Mouse (Mus musculus) bone marrow macrophage, adult 2 months (primary cell): ENCODE results near the gene Eva1b.

Experiments
- CTCF ChIP-seq: IDR thresholded peaks from 2 replicates; pipeline ENCODE4 v1.5.1; 2012; ENCODE audit warnings: low read depth, mild to moderate bottlenecking, low read length, moderate library complexity
- POLR2A ChIP-seq: IDR thresholded peaks from 2 replicates; pipeline ENCODE4 v1.6.1; 2012; ENCODE audit warnings: mild to moderate bottlenecking, low read depth, low read length, borderline replicate concordance

DNA sequence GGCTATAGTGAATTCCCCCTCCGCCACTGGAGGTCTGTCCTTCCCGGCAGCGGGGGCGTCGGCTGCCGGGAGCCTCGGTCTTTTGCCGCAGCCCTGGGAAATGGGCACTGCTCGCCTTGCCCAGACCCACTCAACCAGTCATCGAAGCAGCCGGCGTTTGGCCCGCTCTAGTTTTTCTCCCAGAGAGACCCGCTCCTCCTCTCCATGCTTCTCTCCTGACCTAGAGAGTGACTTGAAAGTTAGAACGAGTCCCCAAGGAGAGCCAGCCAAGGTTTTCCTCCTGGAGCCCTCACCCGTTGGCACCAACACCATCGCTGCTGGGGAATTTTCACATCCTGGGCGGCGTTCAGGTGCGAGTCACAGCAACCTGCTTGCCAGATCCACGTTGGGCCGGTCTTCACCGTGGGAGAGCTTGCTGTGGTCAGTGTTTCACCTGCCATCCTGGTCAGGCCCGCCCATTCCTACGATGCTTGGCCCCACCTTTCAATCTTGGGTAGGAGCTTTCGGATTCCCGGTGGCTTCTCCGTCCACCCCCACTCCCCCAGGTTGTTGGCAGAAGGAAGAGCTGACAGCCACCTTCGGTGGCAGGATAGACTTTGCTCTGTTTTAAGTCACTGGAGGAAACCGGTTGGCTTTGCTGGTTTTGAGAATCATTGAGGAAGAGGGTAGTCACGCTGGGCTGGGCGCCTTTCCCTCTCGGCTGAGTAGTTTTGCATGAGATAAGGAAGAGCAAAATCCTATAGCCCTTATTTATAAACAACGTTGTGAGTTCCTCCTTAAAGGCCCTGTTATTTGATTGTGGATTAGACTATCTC lies 43.1 kb upstream of the Eva1b start:
- TF ChIP-seq POLR2A (no peak), CTCF (no peak)
